Comparison of ENCODE assay signal across 8 mouse cellular contexts in genomic region chr12:103099185-103099584, GRCm38 (mm10).
DNase-seq lines count a peak whose midpoint lies in the region; ATAC-seq and TF ChIP-seq lines count a peak whose summit lies in the region.

No protein-coding gene starts in this region.

- ATAC-seq in hindbrain, postnatal 0 days = peak; percentile 81
- ATAC-seq in kidney, embryonic 15.5 days (replicated peaks; ENCODE audit: low FRiP score) = no peak

- no peak overlapping the region for H3K9ac ChIP-seq in hindbrain, postnatal 0 days (replicated peaks; ENCODE audit: low read length)
- no peak overlapping the region for H3K9ac ChIP-seq in kidney, embryonic 15.5 days

- peak; percentile 58 for DNase-seq in hindbrain, postnatal 0 days (ENCODE audit: low spot score)
- no peak for DNase-seq in hindbrain, embryonic 10.5 days (ENCODE audit: low spot score)
- DNase-seq in 3134 (ENCODE audit: extremely low read depth, insufficient read length, low spot score) (peak; percentile 40), NIH3T3 (ENCODE audit: low read depth) (peak; percentile 72)
- DNase-seq in heart, postnatal 4 days = peak; percentile 43
- no peak for DNase-seq in spleen, postnatal 36 days (ENCODE audit: low spot score in 2 of 2)
- no peak for DNase-seq in thymus, adult 18-20 months

- no peaks in the 10 kb centered on the region for H3K27me3 ChIP-seq in hindbrain, postnatal 0 days (ENCODE audit: insufficient read depth, low read length)
- H3K27me3 ChIP-seq in hindbrain, embryonic 10.5 days (ENCODE audit: insufficient read depth, poor library complexity, severe bottlenecking) = no peaks in the 10 kb centered on the region
- H3K27me3 ChIP-seq in kidney, embryonic 15.5 days = no peaks in the 10 kb centered on the region; the same call in 1 of the 2 replicates

- no peak overlapping the region for H3K4me2 ChIP-seq in hindbrain, postnatal 0 days (ENCODE audit: low read depth, low read length)
- H3K4me2 ChIP-seq in kidney, embryonic 15.5 days = no peak overlapping the region

- H3K27ac ChIP-seq in hindbrain, postnatal 0 days = no peak overlapping the region
- H3K27ac ChIP-seq in hindbrain, embryonic 10.5 days = no peak overlapping the region
- H3K27ac ChIP-seq in kidney, embryonic 15.5 days = no peak overlapping the region

- peak; percentile 61 for TF ChIP-seq CTCF in hindbrain, postnatal 0 days (IDR thresholded peaks at IDR 0.05; ENCODE audit: low read depth)

- 74% methylated on average over 1 of the region's 1 CpGs for WGBS in hindbrain, postnatal 0 days
- 85% methylated on average over 1 of the region's 1 CpGs for WGBS in hindbrain, embryonic 10.5 days
- 66% methylated on average over 1 of the region's 1 CpGs for WGBS in kidney, embryonic 15.5 days

- H3K4me1 ChIP-seq in hindbrain, postnatal 0 days (ENCODE audit: insufficient read depth, low read length) = no peaks in the 10 kb centered on the region
- peaks cover 6% of the 10 kb centered on the region; the same call in 1 of the 2 replicates for H3K4me1 ChIP-seq in hindbrain, embryonic 10.5 days (replicated peaks)
- no peaks in the 10 kb centered on the region for H3K4me1 ChIP-seq in kidney, embryonic 15.5 days

- H3K36me3 ChIP-seq in hindbrain, postnatal 0 days (ENCODE audit: insufficient read depth, low read length) = peaks cover 19% of the 10 kb centered on the region
- no peaks in the 10 kb centered on the region for H3K36me3 ChIP-seq in hindbrain, embryonic 10.5 days
- no peaks in the 10 kb centered on the region for H3K36me3 ChIP-seq in kidney, embryonic 15.5 days

- H3K4me3 ChIP-seq in hindbrain, postnatal 0 days (ENCODE audit: low read length) = no peak overlapping the region
- H3K4me3 ChIP-seq in hindbrain, embryonic 10.5 days = no peak overlapping the region
- H3K4me3 ChIP-seq in kidney, embryonic 15.5 days (replicated peaks) = no peak overlapping the region

- H3K9me3 ChIP-seq in hindbrain, postnatal 0 days (ENCODE audit: low read length) = no peaks in the 10 kb centered on the region
- no peaks in the 10 kb centered on the region for H3K9me3 ChIP-seq in hindbrain, embryonic 10.5 days
- no peaks in the 10 kb centered on the region for H3K9me3 ChIP-seq in kidney, embryonic 15.5 days (replicated peaks)

Comparison
In these comparisons a context has a peak if more than half of its experiments do, and no peak if none do; other contexts are left out.
1. DNase-seq: peak in hindbrain, postnatal 0 days (single experiment), 3134 (single experiment), NIH3T3 (single experiment) and heart, postnatal 4 days (single experiment); none in hindbrain, embryonic 10.5 days (single experiment), spleen, postnatal 36 days (0 of 2) and thymus, adult 18-20 months (0 of 2).